Mouse (Mus musculus) mesoderm, embryonic 11.5 days (tissue): ENCODE measurements at regions not wholly inside any gene's neighbourhood (a gene's known extent, or its start where the extent isn't known, plus 50 kb on each side); places are given as distances from the start of the nearest gene placed in this dataset.
A peak's percentile ranks its signal among the peaks of the same experiment; 100 is the strongest.
"Not testable (repeated sequence)": the region's sequence is repeated elsewhere in the genome, so short reads cannot be mapped to it uniquely, and the experiment has no call there.

Source experiments
- DNase-seq: peaks from one replicate; pipeline ENCODE4 v3.0.0-alpha.2; 2012; ENCODE audit warnings: low read depth, low spot score

GRCm38 (mm10) chr7:36224416-36224815 lies 421.6 kb upstream of the Zfp507 start:
- DNase-seq: no peak

GRCm38 (mm10) chr7:36218386-36218785 lies 415.6 kb upstream of the Zfp507 start:
- no peak for DNase-seq

- no peak for DNase-seq
Measured at GRCm38 (mm10) chr7:36210034-36210433, 407.2 kb upstream of the Zfp507 start.

GRCm38 (mm10) chr7:36207525-36208260 lies 404.9 kb upstream of the Zfp507 start:
- no peak for DNase-seq

- DNase-seq: no peak
Measured at GRCm38 (mm10) chr7:36198091-36198700, 395.4 kb upstream of the Zfp507 start.

GRCm38 (mm10) chr7:36196154-36196720 lies 393.4 kb upstream of the Zfp507 start:
- DNase-seq: peak; percentile 26

- DNase-seq: no peak
Measured at GRCm38 (mm10) chr7:36192645-36193044, 389.8 kb upstream of the Zfp507 start.

GRCm38 (mm10) chr7:36177947-36178346 lies 375.1 kb upstream of the Zfp507 start:
- peak; percentile 17 for DNase-seq

- DNase-seq: no peak
Measured at GRCm38 (mm10) chr7:36175296-36175695, 372.5 kb upstream of the Zfp507 start.

- DNase-seq: not testable (repeated sequence)
Measured at GRCm38 (mm10) chr7:36172511-36172910, 369.7 kb upstream of the Zfp507 start.

GRCm38 (mm10) chr7:36157270-36157945 lies 354.6 kb upstream of the Zfp507 start:
- DNase-seq: no peak

GRCm38 (mm10) chr7:36156595-36156994 lies 353.8 kb upstream of the Zfp507 start:
- DNase-seq: no peak

GRCm38 (mm10) chr7:36155576-36155975 lies 352.8 kb upstream of the Zfp507 start:
- DNase-seq: no peak

GRCm38 (mm10) chr7:36155159-36155558 lies 352.4 kb upstream of the Zfp507 start:
- DNase-seq: no peak

GRCm38 (mm10) chr7:36150871-36151560 lies 348.2 kb upstream of the Zfp507 start:
- no peak for DNase-seq

- no peak for DNase-seq
Measured at GRCm38 (mm10) chr7:36136571-36136970, 333.8 kb upstream of the Zfp507 start.

- no peak for DNase-seq
Measured at GRCm38 (mm10) chr7:36134557-36134956, 331.8 kb upstream of the Zfp507 start.

GRCm38 (mm10) chr7:36133658-36134143 lies 330.9 kb upstream of the Zfp507 start:
- peak; percentile 63 for DNase-seq

- no peak for DNase-seq
Measured at GRCm38 (mm10) chr7:36133026-36133425, 330.2 kb upstream of the Zfp507 start.

- no peak for DNase-seq
Measured at GRCm38 (mm10) chr7:36132569-36132968, 329.8 kb upstream of the Zfp507 start.

GRCm38 (mm10) chr7:36097054-36097453 lies 294.3 kb upstream of the Zfp507 start:
- no peak for DNase-seq
